Mouse (Mus musculus) kidney, postnatal 0 days (tissue): Measurements from ENCODE around the gene Mpl. TPM values are rescaled to one million over a fixed set of nuclear protein-coding genes. Genes with fewer than 3 reads are reported as not detected.

ENCODE experiments used
- ATAC-seq: fragments of 200-750 bp; cut with Nextera tagmentation; replicated peaks from 2 replicates; pipeline ENCODE4 v1.8.0; 2017; ENCODE audit warnings: low read depth, moderate number of reproducible peaks, moderate TSS enrichment, moderate library complexity; ENCODE audit not compliant: low FRiP score
- DNase-seq: peaks from one replicate; pipeline ENCODE4 v3.0.0-alpha.2; 2016; ENCODE audit warnings: low spot score
- H3K27ac ChIP-seq: fragments of 300-500 bp; sonication (generic); 2 replicates; pipeline ENCODE4 v1.5.1; 2014; ENCODE audit warnings: mild to moderate bottlenecking
- H3K27me3 ChIP-seq: fragments of 300-500 bp; sonication (generic); 2 replicates; pipeline ENCODE4 v1.6.1; 2014; ENCODE audit warnings: low read length, mixed read lengths; ENCODE audit not compliant: insufficient read depth
- H3K36me3 ChIP-seq: fragments of 300-500 bp; sonication (generic); 2 replicates; pipeline ENCODE4 v1.6.1; 2014; ENCODE audit warnings: low read length, mixed read lengths; ENCODE audit not compliant: insufficient read depth
- H3K4me1 ChIP-seq: fragments of 300-500 bp; sonication (generic); replicated peaks from 2 replicates; pipeline ENCODE4 v1.6.1; 2014; ENCODE audit warnings: antibody characterized with exemption, low read length, mixed read lengths; ENCODE audit not compliant: insufficient read depth
- H3K4me2 ChIP-seq: fragments of 300-500 bp; sonication (generic); 2 replicates; pipeline ENCODE4 v1.6.1; 2014; ENCODE audit warnings: mild to moderate bottlenecking, low read length, moderate library complexity, mixed read lengths
- H3K4me3 ChIP-seq: fragments of 300-500 bp; sonication (generic); replicated peaks from 2 replicates; pipeline ENCODE4 v1.5.1; 2014; ENCODE audit warnings: low read depth, low read length
- H3K9ac ChIP-seq: fragments of 300-500 bp; sonication (generic); 2 replicates; pipeline ENCODE4 v1.6.1; 2014; ENCODE audit warnings: low read depth, low read length
- H3K9me3 ChIP-seq: fragments of 300-500 bp; sonication (generic); replicated peaks from 2 replicates; pipeline ENCODE4 v1.6.1; 2016; ENCODE audit warnings: low read length, inconsistent platforms, mixed read lengths
- CTCF ChIP-seq: IDR thresholded peaks from 2 replicates; pipeline ENCODE4 v1.5.1; 2016; ENCODE audit warnings: antibody characterized with exemption, low read depth, mild to moderate bottlenecking, moderate library complexity
- WGBS: fragments of 180-500 bp; shearing (Covaris S2); extraction: QIAGEN DNeasy Blood & Tissue Kit; methylation state at CpG from one replicate; pipeline ENCODE4 v1.1.7; 2014; 5-methylcytosine and 5-hydroxymethylcytosine counted together
- polyA plus RNA-seq: library from polyadenylated mRNA; unstranded; fragments of >200 nt; fragmentation: Nextera tagmentation; extraction: Ambion mirVana; gene quantifications from 2 replicates; pipeline ENCODE4 v1.2.1, GENCODE M21; 2015

Mpl gene
- polyA plus RNA-seq, 1 experiment from 2014 or later = 0.09 TPM

DNA sequence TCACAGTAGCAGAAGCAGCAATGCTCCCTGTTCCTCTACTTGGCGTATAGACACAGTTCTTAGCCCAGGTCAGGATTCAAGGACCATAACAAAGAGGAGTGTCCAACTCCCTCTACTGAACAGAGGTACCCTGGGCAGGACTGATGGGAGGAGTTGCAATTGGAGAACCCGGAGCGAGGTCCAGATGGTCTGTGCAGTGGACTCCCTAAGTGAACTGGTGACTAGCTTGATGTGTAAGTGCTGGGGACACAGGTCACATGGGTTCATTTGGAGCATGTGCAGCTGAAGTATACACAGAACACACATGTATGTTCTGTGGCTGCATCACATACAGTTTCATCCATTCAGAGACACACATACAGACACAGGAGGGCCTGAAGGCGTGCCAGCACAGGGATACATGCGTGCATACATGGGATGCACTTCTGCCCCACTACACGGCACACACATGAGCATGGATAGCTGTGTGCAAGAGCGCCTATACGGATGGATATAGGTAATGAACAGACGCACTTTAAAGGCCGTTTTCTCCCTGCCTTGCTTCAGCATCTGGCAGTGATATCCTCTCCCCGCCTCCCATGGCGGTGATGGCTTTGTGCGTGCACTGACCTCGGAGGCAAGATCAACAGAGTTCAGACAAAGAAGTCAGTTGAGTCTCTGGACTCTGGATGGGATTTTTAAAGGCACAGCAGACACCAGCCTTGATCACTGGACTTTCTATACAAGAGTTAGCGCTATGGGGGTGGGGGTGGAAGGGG lies 19.6 kb upstream of the Mpl start:
- Histone ChIP-seq H3K9me3 (no peaks in the 10 kb centered on the region), H3K36me3 (no peaks in the 10 kb centered on the region), H3K4me3 (no peak overlapping the region), H3K4me1 (no peaks in the 10 kb centered on the region), H3K27me3 (no peaks in the 10 kb centered on the region), H3K27ac (no peak overlapping the region), H3K4me2 (no peak overlapping the region), H3K9ac (no peak overlapping the region)
- WGBS = 50% methylated on average over 15 of the region's 15 CpGs
- TF ChIP-seq CTCF = no peak
- DNase-seq (no peak), ATAC-seq (no peak)

DNA sequence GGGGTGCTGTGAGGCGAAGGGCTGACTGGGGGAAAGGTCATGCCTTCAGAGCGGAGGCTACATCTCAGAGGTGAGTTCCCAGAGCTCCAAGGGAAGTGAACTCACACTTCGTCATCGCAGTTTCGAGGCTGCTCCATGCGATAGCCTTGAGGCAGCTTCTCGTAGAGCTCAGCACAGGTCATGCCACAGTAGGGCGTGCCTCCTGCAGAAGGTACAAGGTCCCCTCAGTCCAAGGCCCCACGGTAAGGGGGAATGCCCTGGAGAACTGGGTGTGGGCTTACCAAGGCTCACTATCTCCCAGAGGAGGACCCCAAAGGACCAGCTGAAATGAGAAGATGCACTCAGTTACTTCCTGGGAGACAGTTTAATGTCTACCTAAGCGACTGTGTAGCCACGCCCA lies 15.4 kb upstream of the Mpl start:
- no peaks in the 10 kb centered on the region for H3K27me3 ChIP-seq
- H3K4me3 ChIP-seq = no peak overlapping the region
- H3K9me3 ChIP-seq = no peaks in the 10 kb centered on the region
- H3K4me2 ChIP-seq = no peak overlapping the region
- ATAC-seq (no peak), DNase-seq (no peak)
- no peak for TF ChIP-seq CTCF
- no peak overlapping the region for H3K9ac ChIP-seq
- H3K27ac ChIP-seq = no peak overlapping the region
- no peaks in the 10 kb centered on the region for H3K4me1 ChIP-seq
- 85% methylated on average over 11 of the region's 11 CpGs for WGBS
- no peaks in the 10 kb centered on the region for H3K36me3 ChIP-seq

DNA sequence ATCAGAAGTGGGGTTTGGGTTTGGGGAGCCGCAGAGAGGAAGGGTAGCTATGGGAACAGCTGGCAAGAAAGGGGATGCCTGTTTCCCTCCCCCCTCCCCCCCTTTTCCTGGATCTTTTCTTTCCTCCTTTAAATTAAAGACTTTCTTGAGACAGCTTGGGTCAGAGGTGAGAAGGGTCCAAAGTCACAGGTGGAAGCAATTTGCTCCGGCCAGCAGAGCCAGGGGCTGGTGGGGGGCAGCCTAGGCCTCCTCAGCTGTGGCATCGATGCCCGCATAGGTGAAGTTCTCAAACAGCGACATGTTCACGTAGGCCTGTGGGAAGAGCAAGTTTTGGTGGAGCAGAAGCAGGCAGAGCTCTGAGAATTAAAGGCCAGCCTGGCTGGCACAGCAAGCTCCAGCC lies 14.0 kb upstream of the Mpl start:
- no peak for TF ChIP-seq CTCF

DNA sequence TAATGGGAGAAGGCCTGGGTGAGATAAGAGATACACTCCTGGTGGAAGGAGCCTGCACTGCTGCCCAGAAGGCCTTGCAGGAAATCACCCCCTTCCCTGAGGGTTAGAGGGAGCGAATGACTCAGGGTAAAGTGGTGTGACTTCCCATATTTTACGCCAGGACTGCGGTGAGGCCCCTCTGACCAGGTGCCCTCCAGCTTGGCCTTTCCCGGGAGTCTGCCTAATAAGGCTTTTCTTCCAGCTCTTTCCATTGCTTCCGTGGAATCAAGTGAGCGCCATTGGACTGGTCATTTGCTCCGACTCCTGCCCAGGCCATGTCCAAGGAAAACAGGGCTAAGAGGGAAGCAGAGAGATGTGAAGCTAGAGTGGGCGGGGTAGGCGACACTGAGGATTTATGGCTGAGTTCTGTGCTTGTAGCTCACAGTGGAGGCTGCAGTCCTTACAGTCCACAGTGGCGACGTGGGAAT lies 8.4 kb upstream of the Mpl start:
- Histone ChIP-seq H3K4me2 (no peak overlapping the region), H3K4me1 (no peaks in the 10 kb centered on the region; the same call in 1 of the 2 replicates), H3K9ac (no peak overlapping the region), H3K9me3 (no peaks in the 10 kb centered on the region), H3K27ac (peak overlapping the region; percentile 52; the same call in 1 of the 2 replicates), H3K36me3 (no peaks in the 10 kb centered on the region), H3K27me3 (no peaks in the 10 kb centered on the region), H3K4me3 (0 out of 2 replicates have a peak overlapping the region, but pooled peaks have one; percentile 4)
- peak; percentile 80 for DNase-seq
- TF ChIP-seq CTCF = peak; percentile 33; the same call in 1 of the 2 replicates
- ATAC-seq = peak; percentile 87
- WGBS = 5% methylated on average over 10 of the region's 11 CpGs

More for the DNA sequence above, 14.0 kb upstream of the Mpl start:
- H3K4me3 ChIP-seq = no peak overlapping the region
- H3K27me3 ChIP-seq = no peaks in the 10 kb centered on the region
- 46% methylated on average over 6 of the region's 6 CpGs for WGBS
- no peak for DNase-seq
- no peak for ATAC-seq
- no peak overlapping the region for H3K27ac ChIP-seq
- H3K4me2 ChIP-seq = no peak overlapping the region
- no peaks in the 10 kb centered on the region for H3K4me1 ChIP-seq
- H3K9me3 ChIP-seq = no peaks in the 10 kb centered on the region
- H3K9ac ChIP-seq = no peak overlapping the region
- H3K36me3 ChIP-seq = no peaks in the 10 kb centered on the region

DNA sequence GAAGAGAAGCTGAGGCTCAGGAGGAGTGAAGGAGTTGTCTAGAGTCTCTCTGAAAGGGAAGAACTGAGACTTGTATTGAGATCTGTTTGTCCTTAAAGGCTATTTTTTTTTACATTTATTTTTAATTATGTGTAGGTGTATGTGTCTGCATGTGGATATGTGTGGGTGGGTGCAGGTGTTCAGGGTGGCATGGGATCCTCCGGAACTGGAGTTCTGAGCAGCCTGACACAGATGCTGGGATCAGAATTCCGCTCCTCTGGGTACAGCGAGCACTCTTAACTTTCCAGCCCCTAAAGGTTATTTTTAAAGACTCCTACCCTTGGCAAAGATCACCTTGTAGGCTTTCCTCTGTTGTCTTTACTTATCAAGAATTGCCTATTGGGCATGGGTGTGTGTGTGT lies 7.6 kb upstream of the Mpl start:
- H3K27me3 ChIP-seq = no peaks in the 10 kb centered on the region
- no peak overlapping the region for H3K9ac ChIP-seq
- 87% methylated on average over 3 of the region's 3 CpGs for WGBS
- no peaks in the 10 kb centered on the region for H3K9me3 ChIP-seq
- H3K4me2 ChIP-seq = no peak overlapping the region
- DNase-seq (no peak), ATAC-seq (no peak)
- no peak overlapping the region for H3K4me3 ChIP-seq
- TF ChIP-seq CTCF = no peak
- no peaks in the 10 kb centered on the region for H3K36me3 ChIP-seq
- H3K27ac ChIP-seq = no peak overlapping the region
- H3K4me1 ChIP-seq = no peaks in the 10 kb centered on the region; the same call in 1 of the 2 replicates

DNA sequence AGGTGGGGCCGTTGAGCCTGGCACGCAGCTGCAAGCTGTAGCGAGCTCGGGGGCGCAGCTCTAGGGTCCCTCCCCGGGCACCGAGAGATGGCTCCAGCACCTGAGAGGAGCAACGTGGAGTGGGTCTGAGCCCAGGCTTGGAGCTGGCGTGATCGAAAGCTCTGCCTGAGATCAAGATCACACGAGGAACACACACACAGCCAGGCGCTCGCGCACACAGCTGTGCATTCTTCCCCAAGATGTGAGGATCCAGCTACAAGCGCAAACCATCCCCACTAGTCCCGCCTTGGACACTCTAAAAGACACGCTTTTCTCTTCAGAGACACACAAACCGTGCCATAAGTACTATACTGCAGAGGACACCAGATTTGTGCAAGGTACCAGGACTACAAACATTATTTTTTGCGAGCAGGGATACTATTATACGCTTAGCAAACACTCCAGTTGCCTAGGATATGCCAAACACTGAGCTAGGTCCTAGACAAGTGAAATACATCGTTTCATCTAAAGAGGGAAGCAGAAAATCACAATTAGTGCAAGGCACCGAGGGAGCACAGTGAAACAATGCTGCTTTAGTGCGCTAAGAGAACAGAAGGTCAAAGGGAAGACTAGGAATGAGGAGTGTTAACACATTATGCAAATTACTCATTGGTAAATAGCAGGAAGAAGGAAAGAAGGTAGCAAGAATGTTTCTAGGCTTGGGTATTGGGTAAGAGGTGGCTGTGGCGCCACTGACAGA lies 10.7 kb downstream of the Mpl start:
- H3K9me3 ChIP-seq = no peaks in the 10 kb centered on the region
- H3K27me3 ChIP-seq = no peaks in the 10 kb centered on the region
- no peak overlapping the region for H3K27ac ChIP-seq
- H3K9ac ChIP-seq = peak overlapping the region; percentile 38; the same call in 1 of the 2 replicates
- H3K4me3 ChIP-seq = peak overlapping the region; percentile 38
- peak overlapping the region; percentile 73 for H3K4me2 ChIP-seq
- H3K4me1 ChIP-seq = no peaks in the 10 kb centered on the region
- H3K36me3 ChIP-seq = no peaks in the 10 kb centered on the region
- 27% methylated on average over 24 of the region's 24 CpGs for WGBS
- ATAC-seq (no peak), DNase-seq (no peak)
- no peak; the same call in 1 of the 2 replicates for TF ChIP-seq CTCF
